Mouse (Mus musculus) gastrocnemius, postnatal 25 days (tissue): ENCODE measurements at regions not wholly inside any gene's neighbourhood (a gene's known extent, or its start where the extent isn't known, plus 50 kb on each side); places are given as distances from the start of the nearest gene placed in this dataset.

Experiments used
- DNase-seq: peaks from one replicate; pipeline ENCODE4 v3.0.0; 2022

DNA sequence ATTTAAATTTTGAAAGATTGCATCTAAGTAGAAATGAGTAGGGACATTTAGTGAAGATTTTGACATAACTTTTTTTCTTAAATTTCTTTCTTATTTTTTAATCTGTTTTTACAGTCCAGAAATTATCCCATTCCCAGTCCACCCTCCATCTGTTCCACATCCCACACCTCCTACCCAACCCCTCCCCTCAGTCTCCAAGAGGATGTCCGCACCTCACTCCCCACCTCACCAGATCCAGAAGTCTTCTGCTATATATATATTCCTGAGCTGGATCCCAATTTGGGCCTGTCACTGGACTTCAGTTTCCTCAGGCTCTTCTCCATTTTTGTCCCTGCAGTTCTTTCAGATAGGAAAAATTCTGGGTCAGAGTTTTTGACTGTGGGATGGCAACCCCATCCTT lies 3879.6 kb upstream of the Gm7489 start:
- no peak for DNase-seq

DNA sequence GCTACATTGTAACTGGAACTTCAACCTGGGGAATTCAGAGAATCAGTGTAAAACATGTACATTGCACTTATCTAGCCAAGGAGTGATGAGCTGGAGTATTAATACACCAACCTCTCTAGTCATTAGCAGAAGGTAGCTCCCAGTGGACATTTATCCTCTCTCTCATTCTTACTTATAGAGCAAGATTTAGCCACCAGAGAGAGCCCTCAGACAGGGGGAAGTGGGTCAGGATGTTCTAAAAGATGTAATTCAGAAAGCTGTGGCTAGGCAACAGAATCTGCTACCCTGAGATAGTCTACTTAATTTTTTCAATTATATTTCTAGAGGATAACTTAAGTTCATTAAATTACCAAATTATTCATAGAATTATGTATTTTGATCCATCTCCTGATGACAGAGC lies 3838.1 kb upstream of the Gm7489 start:
- DNase-seq, result no peak

DNA sequence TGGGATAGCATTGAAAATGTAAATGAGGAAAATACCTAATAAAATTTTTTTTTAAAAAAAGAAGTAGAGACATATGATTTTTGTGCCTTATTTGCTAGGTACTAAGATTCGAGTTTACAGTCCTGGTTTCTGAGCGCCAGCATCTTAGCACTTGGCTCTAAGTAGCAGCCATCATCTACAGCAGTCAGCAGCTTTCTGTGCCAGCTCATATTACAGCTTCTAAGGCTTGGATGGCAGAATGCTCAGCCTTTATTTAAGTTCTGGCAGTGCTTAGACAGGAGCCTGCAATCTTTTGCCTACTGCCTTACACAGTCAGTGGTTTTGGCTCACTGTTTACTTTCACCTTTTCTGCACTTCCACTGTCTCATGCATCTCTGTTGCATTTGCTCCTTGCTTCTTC lies 3831.2 kb upstream of the Gm7489 start:
- DNase-seq, result no peak

DNA sequence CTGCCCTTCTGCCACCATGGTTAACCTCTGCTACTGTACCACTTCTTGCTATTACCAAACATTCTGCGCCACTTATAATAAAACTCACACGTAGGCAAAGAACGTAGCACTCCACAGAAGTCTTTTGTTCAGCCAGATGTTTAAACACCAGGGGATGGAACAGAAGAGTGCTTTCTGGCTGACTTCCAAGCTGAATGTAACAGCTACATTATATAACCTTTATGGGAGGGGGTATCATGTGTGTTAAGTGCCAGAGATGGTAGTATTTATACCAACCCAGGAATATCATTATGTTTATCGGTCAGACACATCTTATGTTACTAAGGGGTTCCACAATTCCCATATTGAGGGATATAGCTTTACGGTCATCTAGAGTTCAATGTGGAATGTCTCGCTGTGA lies 3830.8 kb upstream of the Gm7489 start:
- no peak for DNase-seq

DNA sequence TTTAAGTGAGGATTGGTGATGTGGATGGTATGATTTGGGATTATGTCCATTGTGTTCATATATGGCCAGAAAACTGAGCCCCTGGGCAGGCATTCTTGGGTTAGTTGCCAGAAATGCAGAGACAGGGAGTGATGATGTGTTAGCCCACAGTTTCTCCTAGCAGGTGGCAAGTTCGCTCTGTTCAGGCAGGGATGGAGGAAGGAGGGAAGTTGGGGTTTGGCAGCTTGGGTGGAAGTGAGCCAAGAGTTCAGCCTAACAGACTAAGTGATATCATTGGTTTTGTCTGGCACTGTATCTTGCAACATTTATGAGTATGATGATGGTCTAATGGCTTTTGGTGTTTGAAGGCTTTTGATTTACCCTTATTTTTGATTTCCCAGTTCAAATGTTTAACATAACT lies 3806.5 kb upstream of the Gm7489 start:
- DNase-seq, result no peak

DNA sequence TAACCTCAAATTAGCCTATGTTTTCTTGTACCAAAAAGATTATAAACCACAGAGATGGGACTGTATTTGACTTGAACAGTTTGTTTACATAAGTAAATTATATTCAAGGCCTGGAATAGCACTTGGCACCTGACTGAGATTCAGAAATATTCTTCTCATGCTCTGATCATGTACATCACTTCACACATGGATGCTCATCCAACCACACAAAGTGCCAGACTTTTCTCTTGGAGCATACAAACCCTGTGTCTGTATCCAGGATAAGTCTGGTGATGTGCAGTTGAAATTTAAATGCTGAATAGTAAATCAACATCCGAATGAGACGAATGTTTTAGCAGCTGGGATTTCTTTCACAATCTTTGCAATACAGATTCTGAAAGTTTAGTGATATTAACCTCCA lies 3802.3 kb upstream of the Gm7489 start:
- DNase-seq, result no peak

DNA sequence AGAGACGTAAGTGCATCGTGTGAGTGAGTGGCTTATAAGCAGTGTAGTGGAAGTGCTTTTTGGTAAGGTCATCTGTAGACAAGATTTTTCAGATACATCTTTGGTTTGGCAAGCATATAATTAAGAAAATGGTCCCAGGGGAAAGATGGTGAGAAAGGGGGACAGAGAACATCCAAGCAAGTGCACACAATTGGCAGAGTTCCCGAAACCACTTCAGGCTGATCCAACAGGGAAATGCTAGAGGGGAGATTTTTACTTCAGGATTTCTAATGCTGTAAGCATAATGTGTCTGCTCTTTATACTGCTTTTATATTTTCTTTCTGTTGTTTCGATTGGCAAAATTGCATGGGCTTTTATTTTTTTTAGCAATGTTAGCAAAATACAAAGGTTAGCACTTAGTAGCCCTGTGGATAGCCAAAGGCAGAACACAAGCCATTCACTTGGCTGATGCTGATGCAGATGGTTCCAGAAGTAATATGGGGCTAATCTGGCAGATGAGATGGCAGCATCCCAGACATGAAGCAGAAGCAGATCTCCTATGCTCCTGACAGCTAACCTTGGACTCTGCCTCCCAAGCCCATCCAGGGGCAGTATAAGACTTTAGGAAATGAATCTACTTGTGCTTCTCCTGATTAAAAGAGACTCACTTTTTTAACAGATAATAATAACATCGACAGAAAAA lies 3782.0 kb upstream of the Gm7489 start:
- DNase-seq, result peak; percentile 7

DNA sequence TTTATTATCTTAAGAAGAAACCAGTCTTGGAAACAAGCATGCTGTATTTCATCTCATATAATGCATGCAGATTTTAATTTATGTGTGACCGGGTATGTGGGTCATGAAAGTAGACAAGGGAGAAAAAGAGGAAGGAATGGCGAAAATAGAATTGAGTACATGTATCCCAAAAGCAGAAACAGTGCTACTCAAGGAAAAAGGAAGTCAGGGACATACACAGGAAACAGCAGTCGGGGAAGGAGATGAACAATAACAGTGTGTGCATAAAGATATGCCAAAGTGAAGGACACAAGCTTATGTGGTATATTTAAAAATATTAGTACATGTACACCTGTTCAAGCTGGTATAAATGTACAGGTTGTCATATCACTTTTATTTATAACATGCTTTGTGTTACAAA lies 3775.8 kb upstream of the Gm7489 start:
- DNase-seq, result no peak

DNA sequence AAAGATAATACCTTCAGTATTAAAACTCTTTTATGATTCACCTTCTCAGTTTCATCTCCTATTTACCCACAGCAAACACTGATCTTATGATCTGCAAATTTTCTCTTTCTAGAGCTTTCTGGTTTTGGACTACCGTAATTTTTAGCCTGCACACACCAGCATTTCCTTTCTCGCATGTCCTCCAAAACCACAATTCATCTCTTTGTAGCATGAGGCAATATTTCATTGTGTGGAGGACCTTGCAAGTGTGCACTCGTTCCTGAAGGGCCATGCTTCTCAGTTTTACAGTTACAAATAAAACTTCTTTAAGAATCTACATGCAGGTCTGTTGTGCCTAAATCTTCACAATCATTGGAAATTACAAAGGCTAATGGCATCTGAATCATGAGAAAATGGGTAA lies 3730.8 kb upstream of the Gm7489 start:
- no peak for DNase-seq

DNA sequence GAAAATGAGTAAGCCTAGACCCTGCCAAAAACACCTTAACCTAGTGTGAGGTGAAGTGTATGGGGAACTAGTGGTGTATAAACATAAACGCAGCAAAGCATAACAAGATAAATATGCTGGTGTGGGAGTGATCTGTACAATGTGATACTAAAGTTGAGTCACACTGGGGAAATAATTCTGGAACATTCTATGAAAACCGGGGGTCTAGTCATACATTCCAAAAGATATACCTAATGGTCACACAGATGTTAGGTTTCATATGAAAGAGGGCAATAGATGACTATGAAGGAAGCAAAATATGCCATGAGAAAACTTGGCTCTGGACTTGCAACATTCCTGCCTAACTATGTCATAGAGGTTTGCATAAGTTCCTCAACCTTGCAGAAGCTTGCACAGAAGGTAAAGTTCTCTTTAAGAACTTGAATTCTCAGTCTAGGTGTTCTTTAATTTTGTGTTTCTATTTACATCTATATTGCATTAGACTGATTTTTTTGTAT lies 3712.4 kb upstream of the Gm7489 start:
- no peak for DNase-seq

DNA sequence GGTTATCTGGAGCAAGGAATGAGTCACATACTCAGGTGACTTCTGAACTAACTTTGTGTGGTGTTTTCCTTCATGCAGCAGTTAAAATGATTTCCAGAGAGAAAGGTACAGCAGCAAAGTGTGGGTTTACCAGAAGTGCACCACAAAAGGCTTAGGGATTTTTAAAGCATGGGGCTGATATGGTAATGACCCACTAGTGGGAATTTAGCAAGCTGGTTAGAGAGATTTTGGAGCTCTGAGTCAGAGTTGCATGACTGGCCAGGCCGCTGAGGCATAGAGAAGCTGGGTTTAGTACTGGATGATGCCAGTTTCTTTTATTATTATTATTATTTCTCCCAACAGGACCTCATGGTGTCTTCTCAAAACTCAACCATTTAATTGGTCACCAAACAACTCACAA lies 3701.5 kb upstream of the Gm7489 start:
- no peak for DNase-seq
